Mouse (Mus musculus): ENCODE data around the gene Gm17654. TPM values are rescaled to one million over a fixed set of nuclear protein-coding genes. Genes with fewer than 3 reads are reported as not detected.
"Not testable (repeated sequence)": the region's sequence is repeated elsewhere in the genome, so short reads cannot be mapped to it uniquely, and the experiment has no call there.

Gm17654 gene
- polyA plus RNA-seq, 1 experiment from 2014 or later: not detected

GRCm38 (mm10) chr14:43531052-43532010 is 47.6 kb downstream of the Gm17654 start:
- ATAC-seq (ENCODE audit: low FRiP score): peak; percentile 57
- not testable (repeated sequence) for DNase-seq (ENCODE audit: low spot score); H3K9me3 ChIP-seq (ENCODE audit: control insufficient read depth, low read length); H3K4me1 ChIP-seq (replicated peaks; ENCODE audit: control insufficient read depth, insufficient read depth, low read length); H3K36me3 ChIP-seq (replicated peaks; ENCODE audit: control insufficient read depth, insufficient read depth); H3K27ac ChIP-seq; H3K27me3 ChIP-seq (ENCODE audit: control insufficient read depth, insufficient read depth, low read length); H3K4me2 ChIP-seq (replicated peaks); H3K4me3 ChIP-seq (replicated peaks; ENCODE audit: low read length); H3K9ac ChIP-seq
- 23% methylated on average over 14 of the region's 15 CpGs for whole genome bisulfite sequencing

Other genes with a start within 250 kb of the Gm17654 start
- gene 1700001F09Rik, start 231.3 kb downstream of the Gm17654 start, polyA plus RNA-seq (2014; fragmentation: Nextera tagmentation; extraction: Ambion mirVana): not detected in 2 replicates
- not detected in 2 replicates for gene Gm8138, start 162.8 kb downstream of the Gm17654 start, polyA plus RNA-seq (2014; fragmentation: Nextera tagmentation; extraction: Ambion mirVana)
- gene Gm5799, start 35.6 kb downstream of the Gm17654 start, polyA plus RNA-seq (2014; fragmentation: Nextera tagmentation; extraction: Ambion mirVana): not detected in 2 replicates
- gene Gm10375, start 28.9 kb upstream of the Gm17654 start, polyA plus RNA-seq (2014; fragmentation: Nextera tagmentation; extraction: Ambion mirVana): not detected in 2 replicates
- not detected in 2 replicates for gene Gm8165, start 98.1 kb upstream of the Gm17654 start, polyA plus RNA-seq (2014; fragmentation: Nextera tagmentation; extraction: Ambion mirVana)
- gene Gm7324, start 118.7 kb upstream of the Gm17654 start, polyA plus RNA-seq (2014; fragmentation: Nextera tagmentation; extraction: Ambion mirVana): 0.72 and 1.1 TPM in 2 replicates
- not detected in 2 replicates for gene Gm16506, start 148.3 kb upstream of the Gm17654 start, polyA plus RNA-seq (2014; fragmentation: Nextera tagmentation; extraction: Ambion mirVana)
- not detected in 2 replicates for gene Gm6526, start 168.7 kb upstream of the Gm17654 start, polyA plus RNA-seq (2014; fragmentation: Nextera tagmentation; extraction: Ambion mirVana)
- not detected in 2 replicates for gene Gm8180, start 205.6 kb upstream of the Gm17654 start, polyA plus RNA-seq (2014; fragmentation: Nextera tagmentation; extraction: Ambion mirVana)